Mouse (Mus musculus) NIH3T3 (cell line): ENCODE results near the gene Lhfpl3.
A peak's percentile ranks its signal among the peaks of the same experiment; 100 is the strongest.

Source experiments
- DNase-seq: peaks from one replicate; pipeline ENCODE4 v3.0.0-alpha.2; 2012; ENCODE audit warnings: low read depth

Lhfpl3 gene

GRCm38 (mm10) chr5:22928746-22929145 lies 182.9 kb downstream of the Lhfpl3 start:
- DNase-seq = no peak

DNA sequence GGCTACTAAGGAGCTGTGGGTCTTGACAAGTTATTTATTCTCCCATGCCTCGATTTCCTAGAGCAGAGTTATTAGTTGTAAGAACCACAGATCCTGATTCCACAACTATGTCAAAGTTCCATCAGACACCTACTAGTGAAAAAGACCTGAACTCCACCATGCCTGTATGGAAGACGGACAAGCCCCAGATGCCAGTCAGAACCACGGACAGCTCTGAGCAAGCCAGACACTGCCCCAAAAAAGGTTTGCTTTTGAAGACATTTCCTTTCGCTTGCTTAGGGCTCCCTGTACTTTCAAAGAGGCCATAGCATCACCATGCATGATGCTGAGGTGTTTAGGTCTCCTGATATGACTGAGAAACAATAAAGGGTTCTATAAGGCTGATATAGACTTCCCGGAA lies 197.4 kb downstream of the Lhfpl3 start:
- DNase-seq = peak; percentile 17

GRCm38 (mm10) chr5:22963300-22963699 lies 217.4 kb downstream of the Lhfpl3 start:
- DNase-seq = peak; percentile 6

GRCm38 (mm10) chr5:22986771-22987170 lies 240.9 kb downstream of the Lhfpl3 start:
- no peak for DNase-seq

GRCm38 (mm10) chr5:22999811-23000210 lies 254.0 kb downstream of the Lhfpl3 start:
- DNase-seq = no peak

DNA sequence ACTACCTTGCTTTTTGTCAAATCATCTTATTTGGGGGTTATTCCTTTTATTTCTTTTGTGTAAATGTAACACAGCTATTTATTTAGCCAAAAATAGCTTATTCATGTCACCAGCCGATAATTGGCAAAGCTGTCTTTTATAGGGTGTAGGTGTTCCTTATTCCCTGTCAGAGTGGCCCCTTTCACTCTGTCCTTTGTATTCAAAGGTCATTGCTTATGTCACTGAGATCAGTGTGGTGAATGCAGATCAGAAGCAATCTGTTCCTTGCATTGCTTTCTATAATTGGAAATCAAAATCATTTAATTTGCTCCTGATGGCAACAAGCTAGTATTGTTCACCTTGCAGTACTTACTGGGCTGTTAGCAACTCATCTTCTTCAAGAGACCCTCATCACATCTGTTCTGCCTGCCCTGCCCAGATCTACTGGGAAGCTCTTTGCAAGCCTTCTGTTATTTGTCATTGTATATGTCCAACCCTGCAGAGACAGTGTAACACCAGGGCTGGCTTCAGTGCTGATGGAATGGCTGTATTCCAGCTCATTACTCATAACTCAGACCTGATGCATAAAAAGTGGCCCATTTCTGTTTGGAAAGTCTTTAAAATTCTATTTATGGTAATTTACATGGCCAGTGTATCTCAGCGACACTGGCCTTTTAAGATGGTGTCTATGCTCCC lies 257.4 kb downstream of the Lhfpl3 start:
- DNase-seq = peak; percentile 27

GRCm38 (mm10) chr5:23006207-23006606 lies 260.3 kb downstream of the Lhfpl3 start:
- no peak for DNase-seq

GRCm38 (mm10) chr5:23010460-23010859 lies 264.6 kb downstream of the Lhfpl3 start:
- no peak for DNase-seq

DNA sequence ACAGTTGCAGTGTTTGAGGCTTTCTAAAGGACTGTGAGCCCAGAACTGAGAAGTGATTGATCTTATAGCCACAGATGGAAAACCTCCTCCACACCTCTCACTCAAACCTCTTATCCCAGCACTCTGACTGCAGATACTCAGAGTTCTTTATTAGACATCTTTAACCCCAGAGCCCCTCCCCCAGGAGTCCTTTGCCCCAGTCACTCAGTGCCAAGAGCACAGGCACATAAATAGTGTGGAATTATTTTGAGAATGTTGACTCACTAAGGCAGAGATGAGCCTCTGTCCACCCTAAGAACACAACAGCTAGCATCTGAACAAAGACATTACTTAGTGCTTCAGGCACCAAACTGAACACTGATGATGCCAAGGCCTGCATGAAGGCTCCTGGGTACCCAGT lies 268.1 kb downstream of the Lhfpl3 start:
- DNase-seq = no peak

GRCm38 (mm10) chr5:23015587-23016335 lies 269.9 kb downstream of the Lhfpl3 start:
- no peak for DNase-seq

DNA sequence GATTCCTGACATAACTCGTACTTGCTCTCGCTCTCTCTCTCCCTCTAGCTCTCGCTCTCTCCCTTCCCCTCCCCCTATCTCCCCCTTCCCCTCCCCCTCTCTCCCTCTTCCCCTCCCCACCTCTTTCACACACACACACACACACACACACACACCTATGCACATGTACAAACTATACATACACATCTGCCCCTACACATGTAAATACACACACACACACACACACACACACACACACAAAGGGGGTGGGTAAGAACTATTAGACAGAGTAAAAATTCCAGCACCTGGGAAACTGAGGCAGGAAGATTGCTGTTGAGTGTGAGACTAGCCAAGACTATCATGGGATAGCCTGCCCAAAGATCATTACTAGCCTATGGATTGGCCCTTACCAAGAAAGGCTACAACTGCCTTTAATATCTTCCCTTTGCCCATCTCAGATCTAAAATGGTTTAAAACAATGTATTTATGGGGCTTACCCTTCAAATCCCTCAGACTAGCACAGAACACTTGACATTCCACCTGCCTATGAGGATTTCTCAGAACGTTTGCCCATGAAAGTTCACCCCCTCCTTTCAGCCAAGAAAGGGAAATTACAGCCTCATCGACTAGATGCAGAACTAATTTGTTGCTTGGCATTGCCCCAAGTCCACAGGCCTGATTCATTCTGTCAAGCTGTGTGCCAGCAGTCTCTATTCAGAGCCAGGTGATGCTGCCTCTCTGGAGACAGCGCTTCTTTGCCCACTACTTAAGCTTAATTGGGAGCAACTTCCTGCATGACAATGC lies 289.3 kb downstream of the Lhfpl3 start:
- peak; percentile 50 for DNase-seq

DNA sequence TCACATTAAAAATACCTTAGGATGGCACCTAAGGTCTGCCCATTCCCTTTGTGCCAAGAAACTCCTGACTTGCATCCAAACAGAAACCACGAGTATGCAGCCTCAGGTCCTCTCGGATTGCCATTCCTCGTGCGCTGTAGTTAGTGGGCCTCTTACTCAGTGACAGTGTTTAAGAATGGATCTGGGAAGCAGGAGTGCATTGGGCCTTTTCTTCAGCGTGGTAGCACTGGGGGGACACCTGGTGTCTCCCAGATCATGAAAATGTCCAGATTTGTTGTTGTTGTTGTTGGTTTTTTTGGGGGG lies 289.8 kb downstream of the Lhfpl3 start:
- DNase-seq = no peak

DNA sequence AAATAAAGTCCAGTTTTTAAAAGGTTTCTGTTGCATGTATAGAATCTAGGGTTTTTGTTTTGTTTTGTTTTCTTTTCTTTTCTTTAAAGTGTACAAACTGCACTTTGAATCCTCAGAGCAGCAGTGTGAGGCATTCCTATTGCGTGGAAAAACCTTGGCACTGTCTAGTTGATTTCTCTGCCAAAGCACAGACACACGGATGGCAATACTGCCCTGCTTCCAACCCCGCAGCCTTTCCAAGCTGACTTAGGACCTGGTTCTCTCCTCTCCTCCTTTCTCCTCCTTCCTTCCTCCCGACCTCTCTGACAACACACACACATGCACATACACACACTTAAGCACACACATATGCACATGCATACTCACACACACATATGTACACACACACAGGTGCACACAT lies 294.6 kb downstream of the Lhfpl3 start:
- no peak for DNase-seq

DNA sequence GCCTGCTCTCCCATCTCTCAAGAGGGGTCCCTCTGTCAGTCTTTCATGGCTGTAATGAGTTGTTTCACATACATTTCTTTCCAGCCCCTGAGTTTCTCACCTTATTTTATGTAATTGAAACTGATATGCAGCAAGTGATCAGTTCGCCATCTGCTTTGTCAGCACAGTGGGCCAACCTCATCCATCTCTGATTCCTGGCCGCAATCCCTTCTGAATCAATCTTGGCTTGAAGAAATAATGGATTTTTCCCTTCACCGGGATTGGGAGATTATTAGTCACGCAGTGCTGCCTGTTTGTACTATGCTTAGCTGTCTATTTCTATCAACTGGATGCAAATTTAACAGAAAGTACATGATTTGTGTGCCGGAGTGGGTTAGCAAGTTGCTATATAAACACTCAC lies 297.0 kb downstream of the Lhfpl3 start:
- DNase-seq = no peak

DNA sequence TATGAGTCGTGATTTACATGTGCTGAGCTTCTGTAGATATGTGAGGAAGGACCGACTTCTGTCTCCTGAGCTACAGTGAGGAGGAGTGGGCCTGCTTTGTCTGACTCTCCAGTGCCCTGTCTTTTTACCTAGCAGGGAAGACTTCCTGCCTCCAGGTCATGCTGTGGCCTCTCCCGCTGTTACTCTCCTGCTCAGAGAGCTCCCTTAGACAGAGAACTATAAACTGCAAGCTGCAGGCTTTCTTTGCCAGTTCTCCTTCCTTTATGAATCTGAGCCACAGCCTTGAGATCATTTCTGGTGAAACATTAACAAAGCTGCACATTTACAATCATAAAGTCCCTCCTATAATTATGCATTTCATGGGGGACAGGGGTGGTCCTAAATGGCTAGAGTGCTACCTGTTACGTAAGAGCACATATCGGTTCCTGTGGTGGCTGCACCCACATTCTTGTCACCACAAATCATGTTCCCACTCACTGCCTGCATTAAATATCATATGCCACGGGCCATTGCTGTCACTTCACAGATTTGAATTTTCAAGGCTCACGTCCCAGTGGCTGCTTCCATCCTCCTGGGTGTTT lies 303.3 kb downstream of the Lhfpl3 start:
- no peak for DNase-seq

DNA sequence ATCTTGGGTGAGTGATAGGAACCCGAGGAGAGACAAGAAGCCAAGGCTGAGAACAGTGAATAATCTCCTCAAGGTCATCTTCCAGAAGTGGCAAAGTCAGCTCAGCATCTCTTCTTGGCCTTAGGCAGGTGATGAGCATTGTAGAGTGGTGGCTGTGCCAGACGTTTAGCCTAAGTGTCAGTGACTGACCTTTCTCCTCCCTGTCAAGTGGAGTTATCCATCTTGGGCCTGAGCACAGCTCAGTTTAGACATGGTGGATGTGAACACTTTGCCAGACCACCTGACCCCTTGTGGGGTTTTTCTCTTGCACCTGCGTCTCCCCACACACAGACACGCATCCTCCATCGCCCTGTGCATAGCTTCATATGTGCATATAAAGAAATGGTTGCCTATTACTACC lies 305.6 kb downstream of the Lhfpl3 start:
- DNase-seq = no peak

- DNase-seq = no peak
Observed at GRCm38 (mm10) chr5:23094894-23095293, 349.0 kb downstream of the Lhfpl3 start.

- DNase-seq = no peak
Observed at GRCm38 (mm10) chr5:23106536-23106935, 360.7 kb downstream of the Lhfpl3 start.

DNA sequence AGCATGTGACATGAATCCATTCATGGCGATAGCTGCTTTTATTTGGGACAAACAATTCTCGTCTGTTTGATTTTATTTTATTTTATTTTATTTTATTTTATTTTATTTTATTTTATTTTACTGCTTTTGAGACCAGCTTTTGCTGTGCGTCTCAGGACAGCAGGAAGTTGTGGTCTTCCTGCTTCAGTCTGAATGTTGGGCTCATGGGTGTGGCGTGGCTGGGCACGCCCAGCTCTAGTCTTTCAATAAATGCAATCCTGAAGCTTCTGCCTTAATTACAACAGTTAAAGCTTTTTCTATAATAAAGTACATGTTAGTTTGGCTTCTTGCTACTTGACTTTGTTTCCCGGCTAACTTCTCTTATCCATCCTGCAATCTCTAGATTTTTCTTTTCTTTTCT lies 365.4 kb downstream of the Lhfpl3 start:
- no peak for DNase-seq

GRCm38 (mm10) chr5:23114249-23114648 lies 368.4 kb downstream of the Lhfpl3 start:
- no peak for DNase-seq

DNA sequence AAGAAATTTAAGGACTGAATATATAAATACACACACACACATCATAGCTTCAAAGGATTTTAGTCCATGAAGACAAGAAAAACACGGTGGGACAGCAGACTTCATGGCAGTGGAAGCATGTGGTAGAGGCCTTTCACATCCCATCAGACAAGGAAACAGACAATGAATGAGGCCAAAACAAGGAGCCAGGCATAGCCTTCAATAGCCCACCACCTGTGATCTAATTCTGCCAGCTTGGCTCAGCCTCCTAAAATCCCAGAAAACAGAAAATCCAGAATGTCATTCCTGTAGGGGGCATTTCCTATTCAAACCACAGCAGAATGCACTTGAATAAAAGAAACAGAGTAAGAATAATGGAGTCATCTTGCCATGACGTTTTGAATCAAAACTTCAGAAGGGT lies 381.0 kb downstream of the Lhfpl3 start:
- no peak for DNase-seq

DNA sequence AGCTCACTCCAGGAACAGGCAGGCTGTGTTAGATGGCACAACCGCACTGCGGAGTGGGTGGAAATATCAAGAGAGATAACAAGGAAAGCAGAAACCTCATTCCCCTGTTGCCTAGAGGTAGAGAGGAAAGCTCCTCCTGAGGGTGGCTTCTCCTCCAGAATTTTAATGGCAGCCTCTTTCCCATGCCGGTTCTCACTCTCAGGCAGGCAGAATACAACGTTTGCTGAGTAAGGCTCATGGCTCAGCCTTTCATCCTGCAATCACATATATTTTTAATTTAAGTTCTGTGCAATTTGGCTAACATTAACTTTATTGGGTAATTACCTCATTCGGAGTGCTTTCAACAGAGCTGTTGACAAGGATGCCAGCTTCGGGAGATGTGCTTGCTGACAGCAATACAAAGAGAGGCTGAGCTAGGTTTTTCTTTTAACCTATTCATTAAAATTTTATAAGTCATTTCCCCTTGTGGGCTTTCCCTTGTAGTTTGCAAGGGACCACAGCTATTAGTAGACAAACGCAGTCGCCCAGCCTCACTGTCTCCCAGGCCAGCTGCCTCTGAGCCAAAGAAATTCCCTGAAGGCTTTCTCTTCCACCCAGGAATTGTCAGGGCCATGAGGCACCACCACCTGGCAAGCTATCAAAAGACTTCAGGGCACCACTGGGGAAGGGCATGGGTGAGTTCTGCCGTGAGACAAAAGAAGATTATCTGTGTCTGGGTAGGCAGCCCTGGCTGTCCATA lies 394.5 kb downstream of the Lhfpl3 start:
- no peak for DNase-seq
